Mouse (Mus musculus) liver (tissue): ENCODE data around the gene Dgkg.

Experiments used
- DNase-seq: peaks from one replicate; pipeline ENCODE4 v3.0.0-alpha.2; 2020; ENCODE audit warnings: mixed read lengths

The Dgkg gene

DNA sequence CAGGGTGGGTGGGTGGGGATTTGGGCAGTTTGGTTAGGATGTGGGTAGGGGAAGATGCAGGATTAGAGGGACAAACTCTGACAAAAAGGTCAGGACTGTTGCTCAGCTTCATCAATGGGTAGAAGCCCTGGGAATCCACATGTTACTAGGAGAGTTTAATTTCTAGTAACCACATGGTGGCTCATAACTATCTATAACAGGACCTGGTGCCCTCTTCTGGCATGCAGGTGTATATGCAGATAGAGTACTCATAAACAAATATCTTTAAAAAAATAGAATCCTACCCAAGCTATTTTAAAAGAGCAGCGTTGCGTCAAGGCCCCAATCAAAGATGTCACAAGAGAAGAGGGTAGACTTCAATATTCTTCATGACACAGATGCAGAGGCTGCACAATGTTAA, 63.1 kb downstream of the Dgkg start:
- no peak for DNase-seq

DNA sequence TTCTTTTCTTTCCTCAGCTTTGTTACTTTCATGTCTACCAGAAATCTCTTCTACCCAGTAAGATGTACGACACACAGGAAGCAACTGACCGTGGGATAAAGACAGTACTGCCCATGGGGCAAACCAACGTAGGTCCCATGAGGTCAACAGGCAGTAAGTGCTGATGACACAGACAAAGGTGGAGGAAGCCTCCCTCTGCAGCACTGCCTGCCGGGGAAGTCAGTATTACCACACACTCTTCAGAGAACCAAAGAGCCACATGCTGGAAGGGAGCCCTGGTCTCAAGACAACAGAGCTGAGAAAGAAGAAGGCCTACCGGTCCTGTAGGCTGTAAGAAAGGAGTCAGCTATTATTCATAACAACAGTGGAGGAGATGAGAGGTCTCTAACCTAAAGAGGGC, 67.4 kb downstream of the Dgkg start:
- DNase-seq: no peak

DNA sequence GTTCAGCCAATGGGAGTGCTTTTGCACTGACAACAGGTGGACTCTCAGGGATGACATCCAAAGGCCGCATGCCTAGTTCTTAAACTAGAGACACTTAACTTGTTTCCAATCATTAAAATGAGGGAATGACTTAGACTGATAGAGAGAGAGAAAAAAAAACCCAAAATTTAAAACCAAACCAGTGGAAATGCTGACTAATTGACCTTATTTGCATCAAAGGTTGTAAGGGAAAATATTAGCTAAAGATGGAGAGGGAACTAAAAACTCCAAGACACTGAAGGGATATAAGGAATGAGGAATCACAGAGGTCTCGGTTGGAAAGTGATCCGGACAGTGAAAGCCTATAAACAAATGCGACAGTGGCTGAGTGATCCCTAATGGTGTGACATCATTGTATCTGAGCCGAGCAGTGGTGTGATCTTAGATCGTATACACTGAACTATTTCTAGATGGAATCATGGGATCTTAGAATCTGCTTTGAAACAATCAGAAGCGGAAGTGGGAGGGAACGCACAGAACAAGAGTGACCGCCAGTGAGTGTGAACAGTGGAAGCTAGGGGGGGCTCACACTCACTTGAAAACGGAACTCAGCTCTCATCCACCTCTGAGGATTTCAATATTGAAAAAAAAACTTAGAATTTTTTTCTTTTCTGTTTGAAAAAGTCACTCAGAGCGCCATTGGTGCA, 70.7 kb downstream of the Dgkg start:
- DNase-seq: no peak

DNA sequence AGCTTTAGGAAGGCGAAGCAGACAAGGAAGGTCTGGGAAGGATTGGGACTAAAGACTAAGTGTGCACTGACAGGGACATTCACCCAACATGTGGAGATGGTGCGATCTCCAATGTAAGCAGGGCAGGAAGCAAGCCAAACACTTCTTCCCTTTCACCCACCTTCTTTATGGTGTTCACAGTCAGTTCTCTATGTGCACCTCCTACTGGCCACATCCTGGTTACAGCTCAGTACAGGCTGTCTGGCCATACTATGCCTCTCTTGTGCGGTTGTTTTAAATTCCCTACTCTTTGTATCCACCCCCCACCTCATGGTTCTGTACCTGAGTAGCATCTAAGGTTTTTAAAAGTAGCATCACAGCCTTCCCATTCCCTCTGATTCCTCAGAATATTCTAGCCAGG, 71.5 kb downstream of the Dgkg start:
- no peak for DNase-seq

DNA sequence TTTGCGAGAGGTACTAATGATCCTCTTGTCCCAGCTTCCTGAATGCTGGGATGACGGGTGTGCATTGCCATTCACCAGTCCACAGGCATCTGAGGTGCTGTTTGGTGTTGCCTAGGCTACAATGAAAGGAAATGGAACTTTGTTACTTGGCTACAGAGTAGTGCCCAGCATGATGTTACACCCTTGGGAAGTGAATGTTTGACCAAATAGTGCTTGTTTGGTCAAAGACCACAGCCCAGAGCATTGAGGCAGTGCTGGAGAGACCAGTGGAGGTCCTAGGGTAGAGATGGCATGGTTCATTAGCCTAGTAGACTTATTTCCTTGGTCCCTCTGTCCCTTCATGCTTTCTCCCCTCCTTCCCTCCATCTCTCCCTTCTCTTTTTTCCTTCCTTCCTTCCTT, 73.6 kb downstream of the Dgkg start:
- no peak for DNase-seq

DNA sequence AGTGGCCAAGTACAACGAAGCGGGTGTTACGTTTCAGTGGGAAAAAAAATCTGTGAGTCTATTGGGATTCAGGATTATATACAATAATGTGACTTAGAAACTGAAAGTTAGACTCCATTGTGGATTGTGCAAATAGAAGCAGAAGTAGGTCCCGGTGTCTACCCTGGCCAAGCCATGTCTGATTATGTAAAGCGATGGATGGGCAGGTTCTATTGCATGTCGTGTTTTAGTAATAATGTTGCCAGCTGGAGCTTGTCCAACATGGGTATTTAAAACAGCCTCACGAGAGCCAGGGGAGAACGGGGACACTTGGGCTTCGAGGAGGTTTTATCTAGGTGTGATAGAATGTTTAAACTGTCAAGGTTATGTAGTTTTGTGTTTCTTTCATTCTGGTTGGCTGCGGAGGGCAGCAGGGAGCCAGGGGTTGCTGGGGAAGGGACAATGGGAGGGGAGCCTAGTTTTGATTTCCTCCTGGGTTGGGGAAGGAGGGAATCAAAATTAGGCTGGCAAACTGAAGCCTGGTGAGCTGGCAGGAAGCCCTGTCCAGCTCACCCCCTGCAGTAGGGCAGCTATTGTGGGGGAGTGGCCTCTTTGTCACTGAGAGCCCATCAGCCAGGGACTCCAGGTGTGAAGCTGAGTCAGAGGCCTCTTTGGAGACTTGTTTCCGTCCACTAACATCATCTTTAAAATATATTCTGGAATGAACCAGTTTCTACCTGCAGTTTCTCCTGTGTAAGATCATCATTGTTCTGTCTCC, 74.7 kb downstream of the Dgkg start:
- DNase-seq: no peak

DNA sequence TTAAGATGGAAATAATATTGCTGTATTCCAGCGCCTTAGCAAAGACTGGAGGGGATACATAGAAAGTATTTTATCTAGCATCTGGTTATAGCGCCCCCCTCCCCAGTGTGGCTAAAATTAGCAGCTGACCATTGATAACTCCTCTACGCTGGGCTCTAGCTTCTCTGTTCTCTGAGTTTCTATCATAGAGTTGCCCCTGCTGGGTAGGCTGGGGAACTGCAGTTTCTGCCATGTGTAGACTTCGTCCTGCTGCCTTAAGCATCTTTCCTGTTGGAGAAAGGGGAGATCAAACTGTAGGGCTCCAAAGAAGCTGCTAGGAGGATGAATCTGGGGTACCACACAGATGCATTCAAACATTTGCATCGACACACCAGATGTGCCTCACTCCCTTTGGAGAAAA, 76.9 kb downstream of the Dgkg start:
- no peak for DNase-seq

DNA sequence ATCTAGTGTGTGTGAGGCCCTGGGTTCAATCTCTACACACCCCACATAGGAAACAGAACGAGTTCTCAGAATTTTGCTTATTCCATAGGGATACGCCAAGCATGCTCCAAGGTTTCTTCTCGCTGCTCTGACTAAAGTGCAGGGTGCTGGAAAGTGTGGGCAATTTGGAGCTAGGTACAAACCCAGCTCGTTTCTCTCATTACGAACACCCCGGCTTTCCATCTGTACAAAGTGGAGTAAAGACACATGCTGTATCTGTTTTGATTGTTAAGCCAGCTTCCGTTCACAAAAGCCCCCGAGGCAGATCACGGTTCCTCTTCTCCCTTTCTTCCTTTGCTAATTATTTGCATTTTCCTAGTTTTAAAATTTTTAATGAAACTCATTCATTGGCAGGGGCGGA, 78.1 kb downstream of the Dgkg start:
- DNase-seq: no peak

DNA sequence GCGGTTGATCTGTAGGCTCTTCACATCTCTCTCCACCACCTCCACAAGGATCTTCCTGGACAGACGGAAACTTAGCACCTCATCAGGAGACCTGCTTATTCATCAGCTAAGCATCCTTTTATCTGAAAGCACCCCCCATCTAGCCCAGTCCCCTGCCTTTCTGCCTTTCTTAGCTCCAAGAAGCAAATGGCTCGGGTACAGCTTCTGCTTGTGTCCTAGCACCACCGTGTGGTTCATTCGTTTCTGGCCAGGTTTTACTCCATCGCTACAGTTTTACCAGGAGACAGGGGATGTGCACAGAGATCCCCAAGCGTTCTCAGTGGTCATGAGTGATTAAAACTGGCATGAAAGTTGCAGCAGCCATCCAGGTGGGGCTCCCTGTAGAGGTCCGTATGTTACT, 79.4 kb downstream of the Dgkg start:
- DNase-seq: no peak

DNA sequence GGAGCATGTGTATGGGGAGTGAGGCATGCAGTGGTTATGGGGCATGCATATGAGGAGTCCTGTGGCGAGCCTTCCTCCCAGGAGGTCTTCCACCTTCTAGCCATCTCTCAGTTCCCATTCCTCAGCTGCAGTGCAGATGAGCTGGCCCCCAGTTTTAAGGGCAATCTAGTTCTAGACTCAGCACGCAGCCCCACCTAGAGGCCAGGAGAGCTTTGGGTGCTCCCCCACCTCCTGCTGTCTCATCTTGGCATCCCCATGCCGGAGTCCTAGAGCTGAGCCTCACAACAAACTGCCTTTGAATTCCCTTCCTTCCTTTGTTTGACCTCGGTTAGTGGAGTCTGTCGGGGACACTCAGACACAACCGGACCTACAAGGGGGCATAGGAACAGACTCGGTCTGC, 82.9 kb downstream of the Dgkg start:
- DNase-seq: no peak

DNA sequence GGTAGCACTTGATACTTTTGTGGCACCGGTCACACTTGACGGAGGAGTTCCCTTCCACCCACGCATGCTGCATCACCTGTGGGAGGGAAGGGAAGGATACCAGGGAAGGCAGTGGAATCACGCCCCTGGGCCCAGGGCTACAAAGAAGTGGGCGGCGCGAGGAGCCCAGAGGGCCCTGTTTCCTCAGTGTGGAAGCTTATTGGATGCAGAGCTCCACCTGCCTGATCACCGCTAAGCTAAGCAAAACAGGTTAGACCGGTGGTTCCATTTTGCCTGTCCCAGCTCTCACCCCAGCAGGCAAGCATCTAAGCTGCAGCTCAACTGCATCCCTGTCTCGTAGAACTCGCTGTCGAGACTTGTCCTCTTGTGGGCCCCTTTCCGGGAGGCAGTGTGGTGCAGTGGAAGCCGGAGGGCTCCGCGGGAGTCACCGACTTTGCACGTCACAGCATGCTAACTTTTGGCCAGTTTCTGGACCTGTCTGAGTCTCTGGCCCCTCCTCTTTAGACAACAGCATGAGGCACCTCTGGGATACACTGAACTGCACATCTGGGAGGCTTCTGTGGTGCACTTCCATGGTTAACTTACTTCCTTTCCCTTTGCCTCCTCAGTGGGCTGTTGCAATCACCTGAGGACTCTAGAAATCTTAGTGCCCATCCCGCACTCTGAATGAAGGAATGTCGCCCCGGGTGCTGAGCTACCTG, 84.2 kb downstream of the Dgkg start:
- no peak for DNase-seq

DNA sequence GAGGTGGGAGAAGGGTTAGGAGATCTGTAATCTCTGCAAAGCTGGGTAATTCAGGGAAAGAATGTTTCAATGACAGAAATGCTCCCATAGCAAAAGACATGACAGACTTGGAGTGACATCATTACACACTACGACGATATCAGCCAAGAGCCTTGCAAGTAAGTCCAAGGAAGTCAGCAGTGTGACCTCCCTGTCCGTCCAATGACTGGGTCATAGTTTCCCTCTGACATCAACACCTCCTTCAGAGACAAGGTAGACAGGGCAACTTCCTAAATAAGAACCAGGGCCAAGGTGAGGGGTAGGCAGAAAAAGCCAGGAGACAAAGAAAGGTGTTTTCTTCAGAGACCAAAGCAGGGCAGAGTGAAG, 92.1 kb downstream of the Dgkg start:
- DNase-seq: no peak

DNA sequence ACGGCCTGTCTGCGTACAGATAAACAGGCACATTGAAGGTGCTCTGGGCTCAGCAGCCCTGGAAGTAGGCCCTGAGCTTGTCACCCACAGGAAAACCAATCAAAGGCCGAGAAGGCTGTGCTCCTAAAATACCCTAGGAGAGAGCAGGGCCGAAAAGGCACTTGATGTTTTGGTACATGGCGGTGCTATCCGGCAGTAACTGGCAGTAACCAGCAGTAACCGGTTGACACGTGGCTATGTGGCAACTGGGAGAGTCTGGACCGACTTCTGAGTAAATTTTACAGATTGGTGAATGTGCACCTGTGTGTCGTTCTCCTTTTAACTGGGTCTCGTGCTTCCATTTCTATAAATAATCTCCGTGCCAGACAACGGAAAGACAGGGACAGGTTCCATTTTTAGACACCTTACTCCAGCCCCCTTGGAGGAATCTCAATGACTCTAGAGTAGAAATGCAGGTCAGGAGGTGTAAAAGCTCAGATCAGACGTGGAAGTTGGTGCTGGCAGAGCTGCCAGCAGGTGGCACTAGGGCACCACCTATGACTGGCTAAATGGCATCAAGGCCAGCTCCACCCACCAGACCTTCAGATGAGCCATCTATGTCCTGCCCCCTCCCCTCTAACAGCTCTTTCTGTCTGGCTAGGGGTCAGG, 92.6 kb downstream of the Dgkg start:
- DNase-seq: peak; percentile 41

DNA sequence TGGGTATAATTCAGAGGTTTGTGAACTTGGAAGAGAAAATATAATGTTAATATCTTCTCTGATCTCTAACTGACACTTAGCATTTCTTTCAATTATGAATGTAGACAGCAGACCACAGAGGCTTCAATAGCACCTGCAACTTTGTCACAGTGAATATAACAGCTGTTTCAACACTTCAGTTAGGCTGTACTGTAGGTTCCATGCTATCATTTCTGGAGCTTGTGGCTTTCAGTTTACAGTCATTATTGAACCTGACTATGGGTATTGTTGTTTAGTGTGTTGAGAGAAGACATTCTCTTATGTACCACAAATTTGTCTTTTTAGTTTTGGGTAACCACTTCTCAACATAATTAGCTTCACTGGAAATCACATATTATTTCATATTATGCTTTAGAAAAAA, 93.4 kb downstream of the Dgkg start:
- no peak for DNase-seq

DNA sequence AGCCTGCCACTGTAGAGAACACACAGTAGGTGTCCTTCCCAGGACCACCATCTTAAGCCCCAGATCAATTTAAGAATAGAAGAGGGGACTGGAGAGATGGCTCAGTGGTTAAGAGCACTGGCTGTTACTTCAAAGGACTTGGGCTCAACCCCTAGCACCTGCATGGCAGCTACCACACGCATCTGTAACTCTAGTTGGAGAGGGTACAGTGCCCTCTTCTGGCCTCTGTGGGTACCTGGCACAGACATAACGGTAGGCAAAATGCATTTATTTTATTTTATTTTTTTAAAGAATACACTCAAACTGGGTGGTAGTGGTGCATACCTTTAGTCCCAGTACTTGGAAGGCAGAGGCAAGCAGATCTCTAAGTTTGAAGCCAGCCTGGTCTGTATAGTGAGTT, 102.0 kb downstream of the Dgkg start:
- no peak for DNase-seq

DNA sequence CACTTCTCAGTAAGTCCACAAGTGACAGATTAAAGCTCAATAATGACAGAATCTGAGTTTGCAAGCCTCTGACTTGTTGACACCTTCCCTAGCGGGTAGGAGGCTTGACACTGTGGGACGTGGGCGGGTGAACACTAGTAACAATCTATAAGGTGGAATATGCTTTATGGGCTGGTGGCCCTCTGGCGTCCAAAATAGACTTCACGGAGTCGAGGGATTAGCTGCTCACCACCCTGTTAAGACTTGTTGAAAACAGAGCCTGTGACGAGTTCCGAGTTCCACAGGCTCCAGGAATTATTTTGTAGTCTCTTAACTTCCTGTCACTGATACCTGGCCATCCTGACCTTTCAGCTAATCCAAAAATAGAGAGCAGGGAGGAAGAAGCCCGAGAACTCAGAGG, 104.7 kb downstream of the Dgkg start:
- no peak for DNase-seq

DNA sequence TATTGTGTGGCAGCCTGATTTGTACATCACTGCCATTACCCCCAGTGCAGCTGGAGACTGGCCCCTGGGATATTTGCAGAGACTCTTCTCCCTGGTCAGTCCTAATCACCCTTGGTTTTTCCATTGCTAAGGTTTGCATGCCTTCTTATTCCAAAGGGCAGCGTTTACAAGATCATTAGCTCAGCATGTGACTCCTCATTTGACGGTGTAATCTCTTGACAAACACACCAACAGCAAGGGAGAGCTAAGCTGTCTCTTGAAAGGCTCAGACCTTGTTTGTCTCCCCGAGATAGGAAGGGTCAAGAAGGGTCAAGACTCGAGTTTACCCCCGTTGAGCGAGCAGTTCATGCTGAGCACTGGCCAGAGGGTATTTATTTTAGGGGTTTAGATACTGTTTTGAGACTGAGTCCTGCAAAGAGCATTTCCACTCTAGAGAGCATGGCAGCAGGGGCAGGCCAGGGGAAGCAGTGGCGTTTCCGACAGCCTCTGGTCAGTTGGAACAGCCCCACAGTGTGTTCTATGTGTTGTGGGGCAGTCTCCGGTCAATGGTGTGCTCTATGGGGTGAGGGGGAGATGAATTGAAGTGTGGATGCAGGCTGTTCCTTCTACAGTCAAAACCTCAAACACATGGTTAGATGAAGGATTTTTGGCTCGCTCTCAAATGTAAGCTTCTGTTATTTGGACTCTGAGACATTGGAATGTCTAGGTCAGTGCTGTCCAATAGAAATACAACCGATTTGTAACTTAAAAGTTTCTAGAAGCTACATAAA, 105.6 kb downstream of the Dgkg start:
- DNase-seq: no peak

DNA sequence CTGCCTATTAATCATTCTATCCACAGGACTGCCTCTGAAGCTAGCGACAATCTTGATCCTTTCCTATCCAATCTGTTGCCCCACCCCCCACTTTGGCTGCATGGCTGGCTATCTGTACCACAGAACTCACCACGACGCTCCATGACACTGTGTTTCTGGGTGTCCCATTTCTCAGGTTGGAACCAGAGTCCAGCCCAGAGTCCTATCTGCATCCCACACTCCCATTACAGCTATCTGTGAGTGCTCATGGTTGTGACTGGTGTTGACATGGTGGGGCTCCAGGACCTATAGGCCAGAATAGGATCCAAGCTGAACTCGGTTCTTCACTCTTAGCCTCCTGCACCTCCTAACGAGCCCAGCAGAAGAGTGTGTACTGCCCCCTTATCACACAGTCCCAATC, 107.7 kb downstream of the Dgkg start:
- DNase-seq: no peak

DNA sequence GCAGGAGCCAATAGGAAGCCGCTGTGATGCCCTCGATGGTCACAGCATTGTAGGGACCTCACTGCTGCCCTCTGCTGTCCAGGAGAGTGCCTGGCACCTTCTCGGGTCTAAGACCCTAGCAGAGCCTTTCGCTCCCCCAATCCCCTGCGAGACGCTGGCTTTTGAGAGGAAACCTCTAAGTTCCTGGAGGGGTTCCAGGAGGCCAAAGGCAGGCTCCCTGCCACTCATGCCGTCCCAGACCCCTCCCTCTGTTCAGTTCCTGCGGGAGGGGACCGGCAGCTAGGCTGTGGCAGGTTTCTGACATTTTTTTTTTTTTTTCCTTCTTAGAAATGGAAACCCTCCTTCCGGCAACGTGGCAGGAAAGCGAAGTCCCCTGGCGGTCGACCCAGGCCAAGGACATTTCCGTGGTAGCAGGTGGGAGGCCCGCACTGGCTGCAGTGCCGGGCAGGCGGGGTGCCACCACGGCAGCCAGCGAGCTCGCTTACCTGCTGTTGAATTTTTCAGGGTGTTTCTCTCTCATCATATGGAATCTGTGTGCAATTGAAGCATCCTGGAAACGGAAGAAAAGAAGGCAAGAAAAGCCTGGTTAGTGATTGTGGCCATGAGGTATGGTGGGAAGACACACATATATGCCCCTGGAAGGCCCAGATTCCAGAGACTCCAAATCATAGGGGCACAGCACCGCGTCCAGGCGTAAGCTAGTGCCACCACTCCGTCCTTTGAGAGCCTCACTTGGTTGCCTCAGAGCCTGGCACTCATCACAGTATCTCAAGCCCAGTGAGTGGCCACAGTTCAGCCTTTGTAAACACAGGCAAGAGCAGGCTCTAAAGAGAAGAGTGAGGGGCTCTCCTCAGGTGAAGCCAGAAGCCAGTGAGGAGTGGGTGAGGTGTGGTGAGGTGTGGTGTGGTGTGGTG, 108.6 kb downstream of the Dgkg start:
- peak; percentile 81 for DNase-seq

DNA sequence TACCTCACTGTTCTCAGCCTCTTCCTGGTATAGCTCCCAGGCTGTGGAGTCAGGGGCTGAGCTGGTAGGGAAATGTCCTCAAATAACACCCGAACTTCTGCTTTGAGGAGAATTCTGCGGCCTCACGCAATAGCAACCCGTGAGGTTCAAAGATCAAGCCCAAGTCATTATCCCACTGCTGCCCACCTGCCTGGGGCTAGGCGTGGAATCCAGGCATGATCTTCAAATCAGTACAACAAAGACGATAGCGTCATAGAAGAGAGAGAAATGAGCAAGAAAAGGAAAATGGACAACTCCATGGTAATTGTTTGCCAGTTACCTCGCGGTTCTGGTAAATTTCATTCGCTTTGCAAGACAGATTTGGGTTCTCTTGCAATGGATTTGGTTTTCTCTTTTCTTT, 109.3 kb downstream of the Dgkg start:
- DNase-seq: no peak

DNA sequence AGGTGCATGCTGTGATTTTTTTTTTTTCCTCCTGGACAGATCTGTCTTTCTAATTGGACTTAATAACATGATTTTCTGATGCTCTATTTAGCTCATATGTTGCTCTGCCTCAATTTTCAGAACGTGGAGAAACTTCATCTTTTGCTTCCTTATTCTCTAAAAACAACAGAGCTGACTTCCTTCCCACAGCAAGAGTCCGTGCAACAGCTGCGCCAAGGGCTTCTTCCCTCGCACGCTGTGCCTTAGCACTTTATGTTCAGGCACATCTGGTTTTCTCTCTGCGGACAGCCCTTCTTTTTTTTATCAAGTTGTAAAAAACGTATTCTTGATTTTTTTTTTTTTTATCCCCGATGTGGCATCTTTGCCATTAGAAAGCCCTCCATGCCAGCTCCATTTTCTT, 111.2 kb downstream of the Dgkg start:
- DNase-seq: no peak

DNA sequence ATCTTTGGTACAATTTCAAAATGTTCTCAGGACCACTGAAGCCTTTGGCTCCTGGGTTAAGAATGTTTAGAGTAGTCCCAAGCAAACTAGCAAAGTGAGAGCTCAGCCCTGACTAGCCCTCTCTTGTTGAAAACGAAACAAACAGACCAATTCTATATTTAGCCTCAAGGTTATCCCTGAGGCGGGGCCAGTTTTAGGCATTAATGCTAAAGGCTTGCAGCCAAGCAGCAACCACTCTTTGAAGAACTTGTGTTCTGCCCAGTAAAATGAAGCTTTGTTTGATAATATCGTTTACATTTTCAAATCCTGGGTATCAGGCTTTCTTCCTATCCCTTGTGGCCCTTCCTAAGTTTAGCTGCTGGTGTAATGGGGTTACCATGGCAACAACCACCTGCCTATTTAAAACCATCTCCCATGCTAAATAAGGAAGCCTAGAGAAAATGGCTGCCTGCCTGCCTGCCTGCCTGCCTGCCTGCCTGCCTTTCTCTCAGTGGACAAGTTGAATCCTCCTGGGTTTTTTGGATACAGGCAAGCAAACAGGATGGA, 111.9 kb downstream of the Dgkg start:
- no peak for DNase-seq
